Mouse (Mus musculus) MEL (cell line): ENCODE results near the gene Kazn.

Experiments used
- CHD1 ChIP-seq: IDR thresholded peaks from 2 replicates; pipeline ENCODE4 v1.6.1; 2012; ENCODE audit warnings: low read depth, mild to moderate bottlenecking, inconsistent platforms, low read length, improper control_type of control experiment
- CTCF ChIP-seq, 3 experiments: IDR thresholded peaks in 2 of 3; conservative IDR thresholded peaks in 1 of 3; 2 replicates each; pipeline ENCODE4 v1.5.1; 2011 to 2012; ENCODE audit warnings: low read length in 3 of 3, low read depth in 2 of 3, mild to moderate bottlenecking in 2 of 3, improper control_type of control experiment in 1 of 3, inconsistent platforms in 1 of 3, mixed read lengths in 1 of 3, moderate library complexity in 1 of 3; ENCODE audit not compliant: control insufficient read depth in 1 of 3, insufficient read depth in 1 of 3, poor library complexity in 1 of 3, severe bottlenecking in 1 of 3
- POLR2A ChIP-seq, 2 experiments: IDR thresholded peaks; 2 replicates each; pipeline ENCODE4 v1.6.1; 2011 to 2012; ENCODE audit warnings: low read length in 2 of 2, mild to moderate bottlenecking in 2 of 2, control low read depth in 1 of 2, improper control_type of control experiment in 1 of 2, low read depth in 1 of 2, moderate library complexity in 1 of 2; ENCODE audit not compliant: control insufficient read depth in 1 of 2, insufficient read depth in 1 of 2, poor library complexity in 1 of 2
- SIN3A ChIP-seq: IDR thresholded peaks from 2 replicates; pipeline ENCODE4 v1.6.1; 2012; ENCODE audit warnings: low read length, improper control_type of control experiment, inconsistent platforms
- SMC3 ChIP-seq: IDR thresholded peaks from 2 replicates; pipeline ENCODE4 v1.6.1; 2011; ENCODE audit warnings: low read depth, low read length, improper control_type of control experiment
- ZMIZ1 ChIP-seq: IDR thresholded peaks from 2 replicates; pipeline ENCODE4 v1.6.1; 2012; ENCODE audit warnings: low read depth, mild to moderate bottlenecking, inconsistent platforms, low read length, improper control_type of control experiment, moderate library complexity

DNA sequence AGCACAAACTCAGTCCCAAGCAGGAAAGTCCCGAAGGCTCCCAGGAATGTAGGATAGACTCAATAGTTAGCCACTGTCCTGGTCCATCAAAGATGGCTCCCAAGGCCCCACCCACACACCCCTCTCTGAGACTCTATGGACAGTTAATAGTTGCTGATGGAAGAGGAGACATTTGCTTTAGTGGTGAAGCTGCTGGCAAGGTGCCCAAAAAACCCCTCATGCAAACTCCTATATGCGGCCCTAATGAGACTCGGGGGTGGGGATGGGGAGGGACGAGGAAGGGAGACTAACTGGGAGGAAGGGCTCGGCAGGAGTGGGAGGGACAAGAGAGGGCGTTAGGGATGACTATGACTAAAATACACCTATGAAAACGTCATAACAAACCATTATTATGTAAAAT lies 29.7 kb downstream of the Kazn start:
- TF ChIP-seq SIN3A (no peak), ZMIZ1 (no peak), CTCF (IDR thresholded peaks at IDR 0.05 in 2 of 3, conservative IDR thresholded peaks at IDR 0.05 in 1 of 3; ENCODE audit: control insufficient read depth in 1 of 3, insufficient read depth in 1 of 3, low read depth in 2 of 3, low read length in 3 of 3, poor library complexity in 1 of 3, severe bottlenecking in 1 of 3) (no peak), SMC3 (no peak), POLR2A (IDR thresholded peaks at IDR 0.05; ENCODE audit: control insufficient read depth in 1 of 2, insufficient read depth in 1 of 2, low read depth in 1 of 2, low read length in 2 of 2, poor library complexity in 1 of 2) (no peak), CHD1 (no peak)
